Mouse (Mus musculus): Measurements from ENCODE around the gene Vmn1r128.
"Not testable (repeated sequence)": the region's sequence is repeated elsewhere in the genome, so short reads cannot be mapped to it uniquely, and the experiment has no call there.

Gene Vmn1r128

GRCm38 (mm10) chr7:21349073-21349472 lies at the start of gene Vmn1r128:
TSS of gene Vmn1r128 (plus strand) at chr7:21349373.
- DNase-seq (ENCODE audit: low read depth, low spot score): not testable (repeated sequence)

- not testable (repeated sequence) for DNase-seq (ENCODE audit: low read depth, low spot score)
Observed at GRCm38 (mm10) chr7:21301367-21301766, 47.8 kb upstream of the Vmn1r128 start, which contains the start of gene Vmn1r126. TSS of gene Vmn1r126 (minus strand) at chr7:21301467.

- not testable (repeated sequence) for DNase-seq (ENCODE audit: low read depth, low spot score)
Observed at GRCm38 (mm10) chr7:21319761-21320160, 29.4 kb upstream of the Vmn1r128 start, which contains the start of gene Vmn1r127. TSS of gene Vmn1r127 (minus strand) at chr7:21319861.

- not testable (repeated sequence) for DNase-seq (ENCODE audit: low read depth, low spot score)
Observed at GRCm38 (mm10) chr7:21361191-21361590, 12.0 kb downstream of the Vmn1r128 start, which contains the start of gene Vmn1r129. TSS of gene Vmn1r129 (minus strand) at chr7:21361291.

All from 3T3-L1 (cell line).